Mouse (Mus musculus) E14TG2a.4 (cell line): Measurements from ENCODE around the gene Amelx.

Experiments used
- H3K27me3 ChIP-seq: 2 replicates; pipeline ENCODE4 v1.6.1; 2014; ENCODE audit warnings: low read length, control low read depth; ENCODE audit not compliant: insufficient read depth
- H3K36me3 ChIP-seq: 2 replicates; pipeline ENCODE4 v1.6.1; 2014; ENCODE audit warnings: low read length, control low read depth; ENCODE audit not compliant: insufficient read depth
- H3K4me1 ChIP-seq: replicated peaks from 2 replicates; pipeline ENCODE4 v1.6.1; 2014; ENCODE audit warnings: low read depth, low read length, control low read depth
- H3K4me3 ChIP-seq: replicated peaks from 2 replicates; pipeline ENCODE4 v1.5.1; 2014; ENCODE audit warnings: mild to moderate bottlenecking, low read length
- H3K9me3 ChIP-seq: 2 replicates; pipeline ENCODE4 v1.6.1; 2014; ENCODE audit warnings: low read length, control low read depth
- CTCF ChIP-seq: conservative IDR thresholded peaks from 2 replicates; pipeline ENCODE4 v1.5.1; 2014; ENCODE audit warnings: low read length
- NANOG ChIP-seq: IDR thresholded peaks from 2 replicates; pipeline ENCODE4 v1.6.1; 2014; ENCODE audit warnings: borderline replicate concordance, low read length, mixed read lengths
- POU5F1 ChIP-seq: IDR thresholded peaks from 2 replicates; pipeline ENCODE4 v1.6.1; 2014; ENCODE audit warnings: low read length, borderline replicate concordance

Gene Amelx

DNA sequence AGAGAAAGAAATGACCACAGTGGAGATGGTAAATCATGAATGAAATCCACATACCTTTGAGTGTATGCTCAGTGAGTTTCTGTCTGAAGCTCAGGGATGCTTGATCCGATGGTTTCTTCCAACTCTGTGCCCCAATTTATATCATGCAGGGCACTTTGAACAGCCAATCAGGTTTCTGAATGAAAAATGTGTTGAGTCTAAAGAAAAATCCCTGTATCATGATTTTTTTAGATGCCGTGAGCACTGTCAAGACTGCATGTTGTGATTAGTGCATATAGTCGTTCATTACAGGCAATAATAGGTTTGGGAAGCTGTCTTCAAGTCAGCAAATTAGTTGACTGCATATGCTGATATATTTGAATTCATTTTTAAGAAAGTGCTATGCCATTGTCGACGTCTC is at the start of gene Amelx:
TSS of gene Amelx (minus strand) at position 101 of the 400 bp plus-strand sequence.
- Histone ChIP-seq H3K9me3 (no peaks in the 10 kb centered on the region), H3K36me3 (no peaks in the 10 kb centered on the region), H3K4me3 (no peak within 1 kb of the TSS), H3K27me3 (no peaks in the 10 kb centered on the region), H3K4me1 (no peaks in the 10 kb centered on the region)
- TF ChIP-seq POU5F1 (no peak), NANOG (no peak), CTCF (no peak)

- TF ChIP-seq CTCF (no peak), NANOG (no peak), POU5F1 (no peak)
- H3K27me3 ChIP-seq: no peaks in the 10 kb centered on the region
- H3K4me3 ChIP-seq: no peak overlapping the region
- no peaks in the 10 kb centered on the region for H3K9me3 ChIP-seq
- no peaks in the 10 kb centered on the region for H3K4me1 ChIP-seq
- H3K36me3 ChIP-seq: no peaks in the 10 kb centered on the region
Measured at GRCm38 (mm10) chrX:169222357-169223062, 35.5 kb upstream of the Amelx start.

DNA sequence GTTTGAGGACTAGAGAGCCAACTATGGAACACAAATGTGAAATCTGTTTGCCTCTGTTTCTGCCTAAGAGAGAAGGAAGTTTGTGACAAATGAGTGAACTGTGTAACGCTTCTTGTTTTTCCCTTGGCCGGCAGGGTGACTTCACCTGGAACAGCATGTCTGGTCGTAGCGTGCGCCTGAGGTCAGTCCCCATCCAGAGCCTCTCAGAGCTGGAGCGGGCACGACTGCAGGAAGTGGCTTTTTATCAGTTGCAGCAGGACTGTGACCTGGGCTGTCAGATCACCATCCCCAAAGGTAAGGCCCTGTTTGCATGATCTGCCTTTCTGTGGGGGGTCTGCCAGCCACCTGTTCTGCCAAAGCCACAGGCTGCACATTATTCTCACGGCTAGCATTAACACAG is 33.1 kb upstream of the Amelx start:
- no peaks in the 10 kb centered on the region for H3K9me3 ChIP-seq
- TF ChIP-seq CTCF (no peak), POU5F1 (no peak), NANOG (no peak)
- no peak overlapping the region for H3K4me3 ChIP-seq

GRCm38 (mm10) chrX:169210019-169210418 is 23.0 kb upstream of the Amelx start:
- no peaks in the 10 kb centered on the region for H3K27me3 ChIP-seq
- no peak overlapping the region for H3K4me3 ChIP-seq
- no peaks in the 10 kb centered on the region for H3K36me3 ChIP-seq
- TF ChIP-seq CTCF (no peak), POU5F1 (no peak), NANOG (no peak)
- no peaks in the 10 kb centered on the region for H3K4me1 ChIP-seq
- no peaks in the 10 kb centered on the region for H3K9me3 ChIP-seq

More for the DNA sequence above, 33.1 kb upstream of the Amelx start:
- Histone ChIP-seq H3K36me3 (no peaks in the 10 kb centered on the region), H3K4me1 (no peaks in the 10 kb centered on the region), H3K27me3 (no peaks in the 10 kb centered on the region)

GRCm38 (mm10) chrX:169178634-169179033 is 8.4 kb downstream of the Amelx start:
- TF ChIP-seq CTCF (no peak), POU5F1 (no peak), NANOG (no peak)
- Histone ChIP-seq H3K27me3 (no peaks in the 10 kb centered on the region), H3K9me3 (no peaks in the 10 kb centered on the region), H3K4me3 (no peak overlapping the region), H3K36me3 (no peaks in the 10 kb centered on the region), H3K4me1 (no peaks in the 10 kb centered on the region)

DNA sequence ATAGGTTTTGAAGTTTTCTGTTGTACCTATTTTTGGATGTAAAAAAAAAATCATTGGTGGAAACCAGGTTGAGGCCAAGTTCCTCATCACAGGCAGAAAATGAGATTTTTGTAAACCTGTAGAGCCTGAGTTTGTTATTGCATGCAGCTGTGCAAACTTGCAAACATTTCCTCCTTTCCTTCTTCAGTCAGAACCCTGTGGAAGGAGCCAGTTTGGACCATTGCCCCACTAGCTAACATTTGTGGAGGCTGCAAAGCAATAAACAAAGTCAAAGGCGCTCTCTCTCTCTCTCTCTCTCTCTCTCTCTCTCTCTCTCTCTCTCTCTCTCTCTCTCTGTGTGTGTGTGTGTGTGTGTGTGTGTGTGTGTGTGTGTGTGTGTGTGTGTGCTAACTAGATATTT is 13.2 kb downstream of the Amelx start:
- no peak overlapping the region for H3K4me3 ChIP-seq
- no peaks in the 10 kb centered on the region for H3K9me3 ChIP-seq
- H3K36me3 ChIP-seq: no peaks in the 10 kb centered on the region
- TF ChIP-seq POU5F1: no peak
- no peaks in the 10 kb centered on the region for H3K4me1 ChIP-seq
- H3K27me3 ChIP-seq: no peaks in the 10 kb centered on the region

GRCm38 (mm10) chrX:169170981-169171380 is 16.0 kb downstream of the Amelx start:
- TF ChIP-seq CTCF: no peak
- no peak for TF ChIP-seq NANOG
- TF ChIP-seq POU5F1: no peak
- Histone ChIP-seq H3K4me3 (no peak overlapping the region), H3K9me3 (no peaks in the 10 kb centered on the region), H3K4me1 (no peaks in the 10 kb centered on the region), H3K27me3 (no peaks in the 10 kb centered on the region), H3K36me3 (no peaks in the 10 kb centered on the region)

DNA sequence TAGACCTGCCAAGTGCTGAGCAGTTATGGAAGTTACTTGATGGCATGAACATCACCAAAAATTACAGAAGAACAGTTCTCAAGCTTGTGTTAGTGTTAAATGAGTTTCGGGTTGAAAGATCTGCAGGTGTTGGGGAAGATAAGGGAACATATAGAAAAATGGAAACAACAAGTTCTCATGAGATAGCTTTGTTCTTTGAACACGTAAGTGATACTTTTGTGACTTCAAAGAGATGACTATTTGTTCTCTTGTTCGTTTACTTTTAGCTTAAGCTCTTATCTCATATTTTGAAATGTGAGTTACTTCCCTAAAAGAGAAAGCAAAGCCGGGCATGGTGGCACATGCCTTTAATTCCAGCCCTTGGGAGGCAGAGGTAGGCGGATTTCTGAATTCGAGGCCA is 28.6 kb downstream of the Amelx start:
- Histone ChIP-seq H3K9me3 (no peaks in the 10 kb centered on the region), H3K4me1 (no peaks in the 10 kb centered on the region), H3K27me3 (no peaks in the 10 kb centered on the region), H3K4me3 (no peak overlapping the region), H3K36me3 (no peaks in the 10 kb centered on the region)
- no peak for TF ChIP-seq CTCF
- no peak for TF ChIP-seq POU5F1
- no peak for TF ChIP-seq NANOG

- Histone ChIP-seq H3K36me3 (no peaks in the 10 kb centered on the region), H3K9me3 (no peaks in the 10 kb centered on the region), H3K27me3 (no peaks in the 10 kb centered on the region), H3K4me3 (no peak overlapping the region), H3K4me1 (no peaks in the 10 kb centered on the region)
- no peak for TF ChIP-seq NANOG
- TF ChIP-seq CTCF: no peak
- no peak for TF ChIP-seq POU5F1
Measured at GRCm38 (mm10) chrX:169153805-169154204, 33.2 kb downstream of the Amelx start.
